Mouse (Mus musculus): ENCODE measurements around the gene Dync1i1. TPM values are rescaled to one million over a fixed set of nuclear protein-coding genes. Genes with fewer than 3 reads are reported as not detected.

Dync1i1 gene
- polyA plus RNA-seq, 1 experiment from 2014 or later = 7.4 TPM

- H3K4me1 ChIP-seq = peaks cover 11% of the 10 kb centered on the region
- H3K9ac ChIP-seq = no peak overlapping the region
- no peak overlapping the region for H3K4me2 ChIP-seq (replicated peaks)
- WGBS = 46% methylated on average over 14 of the region's 14 CpGs
- no peaks in the 10 kb centered on the region for H3K9me3 ChIP-seq
- H3K27ac ChIP-seq = 0 out of 2 replicates have a peak overlapping the region, but pooled peaks have one; percentile 23
- no peak for ATAC-seq (ENCODE audit: insufficient number of reproducible peaks, insufficient read depth, low FRiP score, low TSS enrichment)
- H3K36me3 ChIP-seq = no peaks in the 10 kb centered on the region
- no peak overlapping the region for H3K4me3 ChIP-seq
- no peaks in the 10 kb centered on the region for H3K27me3 ChIP-seq
Observed at GRCm38 (mm10) chr6:5828409-5828974, 103.1 kb downstream of the Dync1i1 start.

- Histone ChIP-seq H3K27ac (no peak overlapping the region), H3K9ac (no peak overlapping the region), H3K27me3 (no peaks in the 10 kb centered on the region), H3K4me3 (no peak overlapping the region), H3K4me2 (replicated peaks) (no peak overlapping the region), H3K9me3 (no peaks in the 10 kb centered on the region), H3K4me1 (peaks cover 11% of the 10 kb centered on the region), H3K36me3 (no peaks in the 10 kb centered on the region)
- WGBS = 37% methylated on average over 9 of the region's 9 CpGs
- no peak for ATAC-seq (ENCODE audit: insufficient number of reproducible peaks, insufficient read depth, low FRiP score, low TSS enrichment)
Observed at GRCm38 (mm10) chr6:5829148-5829547, 103.7 kb downstream of the Dync1i1 start.

- Histone ChIP-seq H3K27me3 (no peaks in the 10 kb centered on the region), H3K4me3 (no peak overlapping the region), H3K9me3 (no peaks in the 10 kb centered on the region), H3K27ac (no peak overlapping the region), H3K4me1 (peaks cover 11% of the 10 kb centered on the region), H3K36me3 (no peaks in the 10 kb centered on the region), H3K9ac (no peak overlapping the region), H3K4me2 (replicated peaks) (no peak overlapping the region)
- 59% methylated on average over 2 of the region's 2 CpGs for WGBS
- no peak for ATAC-seq (ENCODE audit: insufficient number of reproducible peaks, insufficient read depth, low FRiP score, low TSS enrichment)
Observed at GRCm38 (mm10) chr6:5830717-5831116, 105.3 kb downstream of the Dync1i1 start.

- no peaks in the 10 kb centered on the region for H3K9me3 ChIP-seq
- peaks cover 11% of the 10 kb centered on the region for H3K4me1 ChIP-seq
- no peaks in the 10 kb centered on the region for H3K27me3 ChIP-seq
- no peak for ATAC-seq (ENCODE audit: insufficient number of reproducible peaks, insufficient read depth, low FRiP score, low TSS enrichment)
- H3K27ac ChIP-seq = no peak overlapping the region
- H3K36me3 ChIP-seq = no peaks in the 10 kb centered on the region
- no peak overlapping the region for H3K4me3 ChIP-seq
- H3K4me2 ChIP-seq (replicated peaks) = no peak overlapping the region
- no peak overlapping the region for H3K9ac ChIP-seq
- 74% methylated on average over 3 of the region's 3 CpGs for WGBS
Observed at GRCm38 (mm10) chr6:5831233-5831632, 105.8 kb downstream of the Dync1i1 start.

- WGBS = 90% methylated on average over 2 of the region's 2 CpGs
- Histone ChIP-seq H3K27me3 (no peaks in the 10 kb centered on the region), H3K36me3 (no peaks in the 10 kb centered on the region), H3K4me1 (peaks cover 11% of the 10 kb centered on the region), H3K9me3 (no peaks in the 10 kb centered on the region), H3K27ac (no peak overlapping the region), H3K4me3 (no peak overlapping the region), H3K9ac (no peak overlapping the region), H3K4me2 (replicated peaks) (no peak overlapping the region)
- no peak for ATAC-seq (ENCODE audit: insufficient number of reproducible peaks, insufficient read depth, low FRiP score, low TSS enrichment)
Observed at GRCm38 (mm10) chr6:5832838-5833237, 107.4 kb downstream of the Dync1i1 start.

- 75% methylated on average over 5 of the region's 5 CpGs for WGBS
- ATAC-seq (ENCODE audit: insufficient number of reproducible peaks, insufficient read depth, low FRiP score, low TSS enrichment) = no peak
- no peak overlapping the region for H3K27ac ChIP-seq
Observed at GRCm38 (mm10) chr6:5842466-5842865, 117.0 kb downstream of the Dync1i1 start.

GRCm38 (mm10) chr6:5846154-5846553 lies 120.7 kb downstream of the Dync1i1 start:
- WGBS = 96% methylated on average over 5 of the region's 5 CpGs
- Histone ChIP-seq H3K27ac (no peak overlapping the region), H3K9ac (no peak overlapping the region), H3K36me3 (no peaks in the 10 kb centered on the region), H3K27me3 (no peaks in the 10 kb centered on the region), H3K4me1 (no peaks in the 10 kb centered on the region), H3K9me3 (no peaks in the 10 kb centered on the region), H3K4me2 (replicated peaks) (no peak overlapping the region), H3K4me3 (no peak overlapping the region)
- no peak for ATAC-seq (ENCODE audit: insufficient number of reproducible peaks, insufficient read depth, low FRiP score, low TSS enrichment)

More at GRCm38 (mm10) chr6:5842466-5842865, 117.0 kb downstream of the Dync1i1 start:
- no peaks in the 10 kb centered on the region for H3K27me3 ChIP-seq
- no peak overlapping the region for H3K4me2 ChIP-seq (replicated peaks)
- H3K9ac ChIP-seq = no peak overlapping the region
- no peak overlapping the region for H3K4me3 ChIP-seq
- H3K4me1 ChIP-seq = no peaks in the 10 kb centered on the region
- H3K9me3 ChIP-seq = no peaks in the 10 kb centered on the region
- H3K36me3 ChIP-seq = no peaks in the 10 kb centered on the region

- Histone ChIP-seq H3K9me3 (no peaks in the 10 kb centered on the region), H3K9ac (no peak overlapping the region), H3K4me3 (no peak overlapping the region), H3K27ac (no peak overlapping the region), H3K4me1 (peaks cover 7% of the 10 kb centered on the region), H3K36me3 (no peaks in the 10 kb centered on the region), H3K27me3 (peaks cover 3% of the 10 kb centered on the region; the same call in 1 of the 2 replicates), H3K4me2 (replicated peaks) (no peak overlapping the region)
- no peak for ATAC-seq (ENCODE audit: insufficient number of reproducible peaks, insufficient read depth, low FRiP score, low TSS enrichment)
- 89% methylated on average over 12 of the region's 12 CpGs for WGBS
Observed at GRCm38 (mm10) chr6:5854048-5854836, 128.8 kb downstream of the Dync1i1 start.

- peaks cover 3% of the 10 kb centered on the region; the same call in 1 of the 2 replicates for H3K27me3 ChIP-seq
- ATAC-seq (ENCODE audit: insufficient number of reproducible peaks, insufficient read depth, low FRiP score, low TSS enrichment) = no peak
- no peak overlapping the region for H3K4me2 ChIP-seq (replicated peaks)
- no peaks in the 10 kb centered on the region for H3K9me3 ChIP-seq
- H3K4me3 ChIP-seq = no peak overlapping the region
- WGBS = 60% methylated on average over 6 of the region's 6 CpGs
- H3K27ac ChIP-seq = no peak overlapping the region
- H3K4me1 ChIP-seq = peaks cover 18% of the 10 kb centered on the region
- no peak overlapping the region for H3K9ac ChIP-seq
- no peaks in the 10 kb centered on the region for H3K36me3 ChIP-seq
Observed at GRCm38 (mm10) chr6:5855526-5855925, 130.1 kb downstream of the Dync1i1 start.

- H3K4me3 ChIP-seq = no peak overlapping the region
Observed at GRCm38 (mm10) chr6:5858371-5858770, 132.9 kb downstream of the Dync1i1 start.

GRCm38 (mm10) chr6:5858901-5859598 lies 133.6 kb downstream of the Dync1i1 start:
- Histone ChIP-seq H3K36me3 (no peaks in the 10 kb centered on the region), H3K9me3 (no peaks in the 10 kb centered on the region), H3K27ac (peak overlapping the region; percentile 23; the same call in 1 of the 2 replicates), H3K4me1 (peaks cover 18% of the 10 kb centered on the region), H3K9ac (no peak overlapping the region), H3K27me3 (peaks cover 3% of the 10 kb centered on the region; the same call in 1 of the 2 replicates), H3K4me2 (replicated peaks) (peak overlapping the region; percentile 20), H3K4me3 (no peak overlapping the region)
- no peak for ATAC-seq (ENCODE audit: insufficient number of reproducible peaks, insufficient read depth, low FRiP score, low TSS enrichment)
- 48% methylated on average over 20 of the region's 20 CpGs for WGBS

More at GRCm38 (mm10) chr6:5858371-5858770, 132.9 kb downstream of the Dync1i1 start:
- 8% methylated on average over 12 of the region's 12 CpGs for WGBS
- no peak for ATAC-seq (ENCODE audit: insufficient number of reproducible peaks, insufficient read depth, low FRiP score, low TSS enrichment)
- H3K36me3 ChIP-seq = no peaks in the 10 kb centered on the region
- peaks cover 3% of the 10 kb centered on the region; the same call in 1 of the 2 replicates for H3K27me3 ChIP-seq
- no peaks in the 10 kb centered on the region for H3K9me3 ChIP-seq
- H3K27ac ChIP-seq = no peak overlapping the region
- H3K4me2 ChIP-seq (replicated peaks) = peak overlapping the region; percentile 35
- peaks cover 18% of the 10 kb centered on the region for H3K4me1 ChIP-seq
- H3K9ac ChIP-seq = no peak overlapping the region
